Mouse (Mus musculus): ENCODE measurements at regions not wholly inside any gene's neighbourhood (a gene's known extent, or its start where the extent isn't known, plus 50 kb on each side); places are given as distances from the start of the nearest gene placed in this dataset.

GRCm38 (mm10) chr4:91596619-91597018 is 196.0 kb upstream of the Elavl2 start:
- Histone ChIP-seq H3K4me1 (replicated peaks) (no peaks in the 10 kb centered on the region), H3K9me3 (no peaks in the 10 kb centered on the region), H3K27ac (no peak overlapping the region), H3K4me3 (replicated peaks) (no peak overlapping the region), H3K4me2 (replicated peaks) (no peak overlapping the region), H3K27me3 (replicated peaks) (no peaks in the 10 kb centered on the region), H3K9ac (no peak overlapping the region), H3K36me3 (no peaks in the 10 kb centered on the region)
- no peak for ATAC-seq
- 50% methylated on average over 6 of the region's 6 CpGs for WGBS

GRCm38 (mm10) chr4:91595766-91596165 is 195.2 kb upstream of the Elavl2 start:
- Histone ChIP-seq H3K27ac (no peak overlapping the region), H3K9me3 (no peaks in the 10 kb centered on the region), H3K36me3 (no peaks in the 10 kb centered on the region), H3K4me2 (replicated peaks) (no peak overlapping the region), H3K9ac (no peak overlapping the region), H3K4me1 (replicated peaks) (no peaks in the 10 kb centered on the region), H3K4me3 (replicated peaks) (no peak overlapping the region), H3K27me3 (replicated peaks) (no peaks in the 10 kb centered on the region)
- WGBS: 59% methylated on average over 8 of the region's 8 CpGs
- ATAC-seq: no peak

- Histone ChIP-seq H3K27me3 (replicated peaks) (no peaks in the 10 kb centered on the region), H3K9ac (no peak overlapping the region), H3K9me3 (no peaks in the 10 kb centered on the region), H3K27ac (no peak overlapping the region), H3K4me1 (replicated peaks) (no peaks in the 10 kb centered on the region), H3K36me3 (no peaks in the 10 kb centered on the region), H3K4me3 (replicated peaks) (no peak overlapping the region), H3K4me2 (replicated peaks) (no peak overlapping the region)
- no peak for ATAC-seq
- 77% methylated on average over 3 of the region's 3 CpGs for WGBS
These were observed 189.2 kb upstream of the Elavl2 start for GRCm38 (mm10) chr4:91589779-91590178.

- ATAC-seq: no peak
- Histone ChIP-seq H3K27ac (no peak overlapping the region), H3K36me3 (no peaks in the 10 kb centered on the region), H3K9ac (no peak overlapping the region), H3K9me3 (no peaks in the 10 kb centered on the region), H3K27me3 (replicated peaks) (no peaks in the 10 kb centered on the region), H3K4me1 (replicated peaks) (no peaks in the 10 kb centered on the region), H3K4me3 (replicated peaks) (no peak overlapping the region), H3K4me2 (replicated peaks) (no peak overlapping the region)
- WGBS: 76% methylated on average over 1 of the region's 1 CpGs
These were observed 187.0 kb upstream of the Elavl2 start for GRCm38 (mm10) chr4:91587541-91588059.

GRCm38 (mm10) chr4:91583035-91583434 is 182.4 kb upstream of the Elavl2 start:
- Histone ChIP-seq H3K4me1 (replicated peaks) (no peaks in the 10 kb centered on the region), H3K36me3 (no peaks in the 10 kb centered on the region), H3K4me2 (replicated peaks) (no peak overlapping the region), H3K9me3 (no peaks in the 10 kb centered on the region), H3K27me3 (replicated peaks) (no peaks in the 10 kb centered on the region), H3K27ac (no peak overlapping the region), H3K9ac (no peak overlapping the region), H3K4me3 (replicated peaks) (no peak overlapping the region)
- ATAC-seq: peak; percentile 65; the same call in 1 of the 2 replicates
- 71% methylated on average over 1 of the region's 1 CpGs for WGBS

- H3K36me3 ChIP-seq: no peaks in the 10 kb centered on the region
- H3K9ac ChIP-seq: no peak overlapping the region
- no peaks in the 10 kb centered on the region for H3K9me3 ChIP-seq
- no peaks in the 10 kb centered on the region for H3K4me1 ChIP-seq (replicated peaks)
- WGBS: 32% methylated on average over 1 of the region's 1 CpGs
- H3K27me3 ChIP-seq (replicated peaks): no peaks in the 10 kb centered on the region
- H3K4me2 ChIP-seq (replicated peaks): no peak overlapping the region
- no peak for ATAC-seq
- H3K4me3 ChIP-seq (replicated peaks): no peak overlapping the region
- no peak overlapping the region for H3K27ac ChIP-seq
These were observed 156.9 kb upstream of the Elavl2 start for GRCm38 (mm10) chr4:91557452-91557851.

- Histone ChIP-seq H3K4me2 (replicated peaks) (no peak overlapping the region), H3K4me1 (replicated peaks) (no peaks in the 10 kb centered on the region), H3K27me3 (replicated peaks) (no peaks in the 10 kb centered on the region), H3K9ac (no peak overlapping the region), H3K27ac (no peak overlapping the region), H3K36me3 (no peaks in the 10 kb centered on the region), H3K4me3 (replicated peaks) (no peak overlapping the region), H3K9me3 (no peaks in the 10 kb centered on the region)
- 56% methylated on average over 4 of the region's 4 CpGs for WGBS
- no peak for ATAC-seq
These were observed 156.4 kb upstream of the Elavl2 start for GRCm38 (mm10) chr4:91556959-91557358.

GRCm38 (mm10) chr4:91524367-91524766 is 123.8 kb upstream of the Elavl2 start:
- no peak overlapping the region for H3K27ac ChIP-seq
- 73% methylated on average over 4 of the region's 4 CpGs for WGBS
- H3K27me3 ChIP-seq (replicated peaks): no peaks in the 10 kb centered on the region
- no peak overlapping the region for H3K4me3 ChIP-seq (replicated peaks)
- no peaks in the 10 kb centered on the region for H3K9me3 ChIP-seq
- H3K4me2 ChIP-seq (replicated peaks): no peak overlapping the region
- no peaks in the 10 kb centered on the region for H3K36me3 ChIP-seq
- H3K4me1 ChIP-seq (replicated peaks): no peaks in the 10 kb centered on the region
- ATAC-seq: no peak
- no peak overlapping the region for H3K9ac ChIP-seq

GRCm38 (mm10) chr4:91511543-91511942 is 111.0 kb upstream of the Elavl2 start:
- no peak overlapping the region for H3K27ac ChIP-seq
- 68% methylated on average over 1 of the region's 1 CpGs for WGBS
- H3K4me3 ChIP-seq (replicated peaks): no peak overlapping the region
- H3K27me3 ChIP-seq (replicated peaks): no peaks in the 10 kb centered on the region
- ATAC-seq: no peak
- no peak overlapping the region for H3K4me2 ChIP-seq (replicated peaks)
- no peak overlapping the region for H3K9ac ChIP-seq
- H3K36me3 ChIP-seq: no peaks in the 10 kb centered on the region
- no peaks in the 10 kb centered on the region for H3K4me1 ChIP-seq (replicated peaks)
- H3K9me3 ChIP-seq: no peaks in the 10 kb centered on the region

GRCm38 (mm10) chr4:91509937-91510336 is 109.4 kb upstream of the Elavl2 start:
- Histone ChIP-seq H3K9ac (no peak overlapping the region), H3K36me3 (no peaks in the 10 kb centered on the region), H3K4me2 (replicated peaks) (no peak overlapping the region), H3K4me3 (replicated peaks) (no peak overlapping the region), H3K27ac (no peak overlapping the region), H3K27me3 (replicated peaks) (no peaks in the 10 kb centered on the region), H3K9me3 (no peaks in the 10 kb centered on the region), H3K4me1 (replicated peaks) (no peaks in the 10 kb centered on the region)
- no peak for ATAC-seq
- WGBS: 61% methylated on average over 1 of the region's 1 CpGs

GRCm38 (mm10) chr4:91503273-91503672 is 102.7 kb upstream of the Elavl2 start:
- Histone ChIP-seq H3K36me3 (no peaks in the 10 kb centered on the region), H3K4me2 (replicated peaks) (no peak overlapping the region), H3K27ac (no peak overlapping the region), H3K27me3 (replicated peaks) (no peaks in the 10 kb centered on the region), H3K4me3 (replicated peaks) (no peak overlapping the region), H3K9ac (no peak overlapping the region), H3K9me3 (no peaks in the 10 kb centered on the region), H3K4me1 (replicated peaks) (no peaks in the 10 kb centered on the region)
- WGBS: 84% methylated on average over 3 of the region's 3 CpGs
- no peak for ATAC-seq

- no peak overlapping the region for H3K9ac ChIP-seq
- no peaks in the 10 kb centered on the region for H3K27me3 ChIP-seq (replicated peaks)
- no peaks in the 10 kb centered on the region for H3K9me3 ChIP-seq
- no peak for ATAC-seq
- 86% methylated on average over 3 of the region's 3 CpGs for WGBS
- H3K4me2 ChIP-seq (replicated peaks): no peak overlapping the region
- no peak overlapping the region for H3K4me3 ChIP-seq (replicated peaks)
- no peak overlapping the region for H3K27ac ChIP-seq
- H3K4me1 ChIP-seq (replicated peaks): no peaks in the 10 kb centered on the region
- no peaks in the 10 kb centered on the region for H3K36me3 ChIP-seq
These were observed 81.4 kb upstream of the Elavl2 start for GRCm38 (mm10) chr4:91481863-91482475.

Measured in intestine, embryonic 15.5 days (tissue).